Mouse (Mus musculus): ENCODE data around the gene Ulk4. TPM values are rescaled to one million over a fixed set of nuclear protein-coding genes. Genes with fewer than 3 reads are reported as not detected.

Ulk4 gene
- polyA plus RNA-seq, 1 experiment from 2014 or later = 166 TPM

- Histone ChIP-seq H3K36me3 (ENCODE audit: control insufficient read depth, insufficient read depth, low read length) (no peaks in the 10 kb centered on the region), H3K4me2 (replicated peaks; ENCODE audit: low read depth, low read length) (no peak overlapping the region), H3K4me1 (ENCODE audit: control insufficient read depth, insufficient read depth, low read length) (peaks cover 21% of the 10 kb centered on the region), H3K9ac (ENCODE audit: low read depth, low read length) (no peak overlapping the region), H3K27me3 (ENCODE audit: control insufficient read depth, insufficient read depth, low read length) (0 out of 2 replicates have a peak, but pooled peaks cover 3% of the 10 kb centered on the region), H3K27ac (ENCODE audit: low read depth, low read length) (no peak overlapping the region), H3K4me3 (ENCODE audit: low read length) (no peak overlapping the region), H3K9me3 (ENCODE audit: control insufficient read depth, low read length) (peaks cover 3% of the 10 kb centered on the region; the same call in 1 of the 2 replicates)
- 82% methylated on average over 7 of the region's 7 CpGs for whole genome bisulfite sequencing
- ATAC-seq (ENCODE audit: low FRiP score, low TSS enrichment) = no peak
These were observed 18.2 kb upstream of the Ulk4 start for GRCm38 (mm10) chr9:121295221-121295620.

GRCm38 (mm10) chr9:121293187-121293586, 16.2 kb upstream of the Ulk4 start:
- WGBS = 81% methylated on average over 7 of the region's 7 CpGs
- Histone ChIP-seq H3K9ac (ENCODE audit: low read depth, low read length) (no peak overlapping the region), H3K9me3 (ENCODE audit: control insufficient read depth, low read length) (peaks cover 5% of the 10 kb centered on the region; the same call in 1 of the 2 replicates), H3K27me3 (ENCODE audit: control insufficient read depth, insufficient read depth, low read length) (0 out of 2 replicates have a peak, but pooled peaks cover 3% of the 10 kb centered on the region), H3K36me3 (ENCODE audit: control insufficient read depth, insufficient read depth, low read length) (no peaks in the 10 kb centered on the region), H3K27ac (ENCODE audit: low read depth, low read length) (no peak overlapping the region), H3K4me3 (ENCODE audit: low read length) (no peak overlapping the region), H3K4me1 (ENCODE audit: control insufficient read depth, insufficient read depth, low read length) (peaks cover under 1% of the 10 kb centered on the region), H3K4me2 (replicated peaks; ENCODE audit: low read depth, low read length) (no peak overlapping the region)
- ATAC-seq (ENCODE audit: low FRiP score, low TSS enrichment) = no peak

GRCm38 (mm10) chr9:121291275-121291674, 14.3 kb upstream of the Ulk4 start:
- Histone ChIP-seq H3K4me2 (replicated peaks; ENCODE audit: low read depth, low read length) (no peak overlapping the region), H3K9ac (ENCODE audit: low read depth, low read length) (no peak overlapping the region), H3K27me3 (ENCODE audit: control insufficient read depth, insufficient read depth, low read length) (0 out of 2 replicates have a peak, but pooled peaks cover 3% of the 10 kb centered on the region), H3K9me3 (ENCODE audit: control insufficient read depth, low read length) (peaks cover 5% of the 10 kb centered on the region; the same call in 1 of the 2 replicates), H3K4me3 (ENCODE audit: low read length) (no peak overlapping the region), H3K27ac (ENCODE audit: low read depth, low read length) (no peak overlapping the region), H3K36me3 (ENCODE audit: control insufficient read depth, insufficient read depth, low read length) (no peaks in the 10 kb centered on the region), H3K4me1 (ENCODE audit: control insufficient read depth, insufficient read depth, low read length) (peaks cover under 1% of the 10 kb centered on the region; the same call in 1 of the 2 replicates)
- WGBS = 80% methylated on average over 2 of the region's 2 CpGs
- no peak for ATAC-seq (ENCODE audit: low FRiP score, low TSS enrichment)

- WGBS = 71% methylated on average over 3 of the region's 3 CpGs
- Histone ChIP-seq H3K4me1 (ENCODE audit: control insufficient read depth, insufficient read depth, low read length) (peaks cover 4% of the 10 kb centered on the region; the same call in 1 of the 2 replicates), H3K9ac (ENCODE audit: low read depth, low read length) (no peak overlapping the region), H3K27me3 (ENCODE audit: control insufficient read depth, insufficient read depth, low read length) (no peaks in the 10 kb centered on the region), H3K36me3 (ENCODE audit: control insufficient read depth, insufficient read depth, low read length) (no peaks in the 10 kb centered on the region), H3K27ac (ENCODE audit: low read depth, low read length) (0 out of 2 replicates have a peak overlapping the region, but pooled peaks have one; percentile 12), H3K9me3 (ENCODE audit: control insufficient read depth, low read length) (peaks cover 11% of the 10 kb centered on the region), H3K4me2 (replicated peaks; ENCODE audit: low read depth, low read length) (peak overlapping the region; percentile 52), H3K4me3 (ENCODE audit: low read length) (peak overlapping the region; percentile 47)
- peak; percentile 48 for ATAC-seq (ENCODE audit: low FRiP score, low TSS enrichment)
These were observed 9.4 kb upstream of the Ulk4 start for GRCm38 (mm10) chr9:121286325-121286901.

- ATAC-seq (ENCODE audit: low FRiP score, low TSS enrichment) = peak; percentile 85
- WGBS = 18% methylated on average over 29 of the region's 29 CpGs
- Histone ChIP-seq H3K27me3 (ENCODE audit: control insufficient read depth, insufficient read depth, low read length) (no peaks in the 10 kb centered on the region), H3K27ac (ENCODE audit: low read depth, low read length) (0 out of 2 replicates have a peak overlapping the region, but pooled peaks have one; percentile 12), H3K9ac (ENCODE audit: low read depth, low read length) (peak overlapping the region; percentile 53), H3K4me2 (replicated peaks; ENCODE audit: low read depth, low read length) (peak overlapping the region; percentile 52), H3K36me3 (ENCODE audit: control insufficient read depth, insufficient read depth, low read length) (no peaks in the 10 kb centered on the region), H3K4me3 (ENCODE audit: low read length) (peak overlapping the region; percentile 47), H3K9me3 (ENCODE audit: control insufficient read depth, low read length) (peaks cover 11% of the 10 kb centered on the region), H3K4me1 (ENCODE audit: control insufficient read depth, insufficient read depth, low read length) (peaks cover 4% of the 10 kb centered on the region; the same call in 1 of the 2 replicates)
These were observed 8.6 kb upstream of the Ulk4 start for GRCm38 (mm10) chr9:121285341-121286324.

- Histone ChIP-seq H3K27me3 (ENCODE audit: control insufficient read depth, insufficient read depth, low read length) (no peaks in the 10 kb centered on the region), H3K4me3 (ENCODE audit: low read length) (no peak overlapping the region), H3K4me1 (ENCODE audit: control insufficient read depth, insufficient read depth, low read length) (peaks cover 4% of the 10 kb centered on the region; the same call in 1 of the 2 replicates), H3K9me3 (ENCODE audit: control insufficient read depth, low read length) (peaks cover 5% of the 10 kb centered on the region; the same call in 1 of the 2 replicates), H3K27ac (ENCODE audit: low read depth, low read length) (no peak overlapping the region), H3K9ac (ENCODE audit: low read depth, low read length) (no peak overlapping the region), H3K4me2 (replicated peaks; ENCODE audit: low read depth, low read length) (no peak overlapping the region), H3K36me3 (ENCODE audit: control insufficient read depth, insufficient read depth, low read length) (no peaks in the 10 kb centered on the region)
- no peak for ATAC-seq (ENCODE audit: low FRiP score, low TSS enrichment)
- WGBS = 96% methylated on average over 3 of the region's 3 CpGs
These were observed 7.4 kb upstream of the Ulk4 start for GRCm38 (mm10) chr9:121284422-121284821.

- 96% methylated on average over 6 of the region's 6 CpGs for WGBS
- peaks cover 5% of the 10 kb centered on the region; the same call in 1 of the 2 replicates for H3K9me3 ChIP-seq (ENCODE audit: control insufficient read depth, low read length)
These were observed 6.7 kb upstream of the Ulk4 start for GRCm38 (mm10) chr9:121283620-121284185.

GRCm38 (mm10) chr9:121281891-121282290, 4.9 kb upstream of the Ulk4 start:
- no peak overlapping the region for H3K9ac ChIP-seq (ENCODE audit: low read depth, low read length)
- H3K36me3 ChIP-seq (ENCODE audit: control insufficient read depth, insufficient read depth, low read length) = no peaks in the 10 kb centered on the region
- ATAC-seq (ENCODE audit: low FRiP score, low TSS enrichment) = no peak
- WGBS = 86% methylated on average over 6 of the region's 6 CpGs
- no peak overlapping the region for H3K4me2 ChIP-seq (replicated peaks; ENCODE audit: low read depth, low read length)
- H3K27ac ChIP-seq (ENCODE audit: low read depth, low read length) = no peak overlapping the region
- peaks cover 5% of the 10 kb centered on the region; the same call in 1 of the 2 replicates for H3K9me3 ChIP-seq (ENCODE audit: control insufficient read depth, low read length)
- H3K4me1 ChIP-seq (ENCODE audit: control insufficient read depth, insufficient read depth, low read length) = peaks cover 4% of the 10 kb centered on the region; the same call in 1 of the 2 replicates
- no peak overlapping the region for H3K4me3 ChIP-seq (ENCODE audit: low read length)
- no peaks in the 10 kb centered on the region for H3K27me3 ChIP-seq (ENCODE audit: control insufficient read depth, insufficient read depth, low read length)

More at GRCm38 (mm10) chr9:121283620-121284185, 6.7 kb upstream of the Ulk4 start:
- no peak overlapping the region for H3K9ac ChIP-seq (ENCODE audit: low read depth, low read length)
- H3K27me3 ChIP-seq (ENCODE audit: control insufficient read depth, insufficient read depth, low read length) = no peaks in the 10 kb centered on the region
- no peak overlapping the region for H3K27ac ChIP-seq (ENCODE audit: low read depth, low read length)
- no peak overlapping the region for H3K4me3 ChIP-seq (ENCODE audit: low read length)
- H3K4me1 ChIP-seq (ENCODE audit: control insufficient read depth, insufficient read depth, low read length) = peaks cover 4% of the 10 kb centered on the region; the same call in 1 of the 2 replicates
- H3K4me2 ChIP-seq (replicated peaks; ENCODE audit: low read depth, low read length) = no peak overlapping the region
- ATAC-seq (ENCODE audit: low FRiP score, low TSS enrichment) = no peak
- no peaks in the 10 kb centered on the region for H3K36me3 ChIP-seq (ENCODE audit: control insufficient read depth, insufficient read depth, low read length)
